8 mouse cellular contexts compared by ENCODE assay signal in genomic region chr16:91917631-91918096, GRCm38 (mm10).
A peak's percentile ranks its signal among the peaks of the same experiment; 100 is the strongest.
DNase-seq lines count a peak whose midpoint lies in the region; ATAC-seq lines count a peak whose summit lies in the region.

No protein-coding gene starts in this region.

- DNase-seq in R1 (ENCODE audit: low read depth, low spot score): peak; percentile 90
- peak; percentile 93 for DNase-seq in cerebellum, postnatal 25 days
- peak; percentile 70 to 82 for DNase-seq in frontal cortex, postnatal 25 days (ENCODE audit: low spot score in 2 of 2)
- DNase-seq in hindbrain, embryonic 14.5 days (ENCODE audit: low spot score): peak; percentile 76
- peak; percentile 86 to 87 for DNase-seq in layer of hippocampus, postnatal 36 days
- peak; percentile 90 for DNase-seq in lung, postnatal 36 days
- peak; percentile 89 for DNase-seq in retina, postnatal 1 day
- DNase-seq in thymus, postnatal 4 days: peak; percentile 88

- H3K4me3 ChIP-seq in hindbrain, embryonic 14.5 days (replicated peaks; ENCODE audit: low read length): no peak overlapping the region

- H3K4me1 ChIP-seq in hindbrain, embryonic 14.5 days (replicated peaks; ENCODE audit: control insufficient read depth, insufficient read depth, low read length): peaks cover 8% of the 10 kb centered on the region

- H3K4me2 ChIP-seq in hindbrain, embryonic 14.5 days (replicated peaks): peak overlapping the region; percentile 38

- H3K9me3 ChIP-seq in hindbrain, embryonic 14.5 days (ENCODE audit: control insufficient read depth, low read length): no peaks in the 10 kb centered on the region

- no peaks in the 10 kb centered on the region for H3K27me3 ChIP-seq in hindbrain, embryonic 14.5 days (ENCODE audit: control insufficient read depth, insufficient read depth, low read length)

- ATAC-seq in hindbrain, embryonic 14.5 days (ENCODE audit: low FRiP score): peak; percentile 77; the same call in 1 of the 2 replicates

- WGBS in hindbrain, embryonic 14.5 days: 30% methylated on average over 17 of the region's 17 CpGs

- H3K27ac ChIP-seq in hindbrain, embryonic 14.5 days: no peak overlapping the region; the same call in 1 of the 2 replicates

- peaks cover 11% of the 10 kb centered on the region for H3K36me3 ChIP-seq in hindbrain, embryonic 14.5 days (replicated peaks; ENCODE audit: control insufficient read depth, insufficient read depth)

- H3K9ac ChIP-seq in hindbrain, embryonic 14.5 days: no peak overlapping the region
